Mouse (Mus musculus) MEL (cell line): ENCODE measurements at regions not wholly inside any gene's neighbourhood (a gene's known extent, or its start where the extent isn't known, plus 50 kb on each side); places are given as distances from the start of the nearest gene placed in this dataset.
"Not testable (repeated sequence)": the region's sequence is repeated elsewhere in the genome, so short reads cannot be mapped to it uniquely, and the experiment has no call there.

Experiments
- DNase-seq: peaks from one replicate; pipeline ENCODE4 v3.0.0; 2011; ENCODE audit warnings: low read depth, low spot score
- H3K27ac ChIP-seq: 2 replicates; pipeline ENCODE4 v1.5.1; 2012; ENCODE audit warnings: low read depth, mild to moderate bottlenecking, control low read depth, low read length, moderate library complexity; ENCODE audit not compliant: control insufficient read depth
- H3K27me3 ChIP-seq, 2 experiments: fragments of 150-350 bp in 1 of 2; sonication (generic) in 1 of 2; 2 replicates each; pipeline ENCODE4 v1.6.1; 2012; ENCODE audit warnings: low read length in 2 of 2, mild to moderate bottlenecking in 2 of 2, improper control_type of control experiment in 1 of 2, moderate library complexity in 1 of 2; ENCODE audit not compliant: insufficient read depth in 2 of 2, control insufficient read depth in 1 of 2
- H3K36me3 ChIP-seq, 2 experiments: 2 replicates each; pipeline ENCODE4 v1.6.1; 2012 to 2014; ENCODE audit warnings: low read length in 2 of 2, improper control_type of control experiment in 1 of 2, inconsistent platforms in 1 of 2, mild to moderate bottlenecking in 1 of 2; ENCODE audit not compliant: insufficient read depth in 2 of 2, control insufficient read depth in 1 of 2
- H3K4me1 ChIP-seq, 2 experiments: fragments of 150-350 bp in 1 of 2; sonication (generic) in 1 of 2; 2 replicates each; pipeline ENCODE4 v1.6.1; 2012; ENCODE audit warnings: low read length in 2 of 2, improper control_type of control experiment in 1 of 2, mild to moderate bottlenecking in 1 of 2; ENCODE audit not compliant: insufficient read depth in 2 of 2, control insufficient read depth in 1 of 2
- H3K4me3 ChIP-seq, 2 experiments: fragments of 150-350 bp in 1 of 2; sonication (generic) in 1 of 2; 2 replicates each; pipeline ENCODE4 v1.5.1; 2012; ENCODE audit warnings: low read depth in 2 of 2, low read length in 2 of 2, mild to moderate bottlenecking in 2 of 2, moderate library complexity in 2 of 2, control low read depth in 1 of 2, improper control_type of control experiment in 1 of 2; ENCODE audit not compliant: control insufficient read depth in 1 of 2, insufficient read depth in 1 of 2
- H3K79me2 ChIP-seq: 2 replicates; pipeline ENCODE4 v1.6.1; 2012; ENCODE audit warnings: mild to moderate bottlenecking, low read length, moderate library complexity; ENCODE audit not compliant: control insufficient read depth, poor library complexity, insufficient read depth
- H3K9ac ChIP-seq: 2 replicates; pipeline ENCODE4 v1.6.1; 2012; ENCODE audit warnings: low read depth, mild to moderate bottlenecking, control low read depth, low read length, moderate library complexity; ENCODE audit not compliant: control insufficient read depth, poor library complexity, severe bottlenecking
- H3K9me3 ChIP-seq: fragments of 150-350 bp; sonication (generic); replicated peaks from 2 replicates; pipeline ENCODE4 v1.6.1; 2012; ENCODE audit warnings: mild to moderate bottlenecking, low read length, improper control_type of control experiment, moderate library complexity; ENCODE audit not compliant: insufficient read depth
- CHD1 ChIP-seq: IDR thresholded peaks from 2 replicates; pipeline ENCODE4 v1.6.1; 2012; ENCODE audit warnings: low read depth, mild to moderate bottlenecking, inconsistent platforms, low read length, improper control_type of control experiment
- CHD2 ChIP-seq: IDR thresholded peaks from 2 replicates; pipeline ENCODE4 v1.6.1; 2011; ENCODE audit warnings: low read length, improper control_type of control experiment
- ELF1 ChIP-seq: IDR thresholded peaks from 2 replicates; pipeline ENCODE4 v1.6.1; 2014; ENCODE audit warnings: low read depth, mild to moderate bottlenecking, inconsistent platforms, low read length, improper control_type of control experiment, moderate library complexity
- EP300 ChIP-seq, 2 experiments: IDR thresholded peaks; 2 replicates each; pipeline ENCODE4 v1.6.1; 2011; ENCODE audit warnings: improper control_type of control experiment in 2 of 2, low read length in 2 of 2, low read depth in 1 of 2, mild to moderate bottlenecking in 1 of 2
- ETS1 ChIP-seq: IDR thresholded peaks from 2 replicates; pipeline ENCODE4 v1.6.1; 2012; ENCODE audit warnings: low read depth, mild to moderate bottlenecking, inconsistent platforms, low read length, improper control_type of control experiment, moderate library complexity
- GABPA ChIP-seq: IDR thresholded peaks from 2 replicates; pipeline ENCODE4 v1.6.1; 2012; ENCODE audit warnings: low read depth, mild to moderate bottlenecking, inconsistent platforms, low read length, improper control_type of control experiment, moderate library complexity
- HCFC1 ChIP-seq: IDR thresholded peaks from 2 replicates; pipeline ENCODE4 v1.6.1; 2012; ENCODE audit warnings: low read depth, mild to moderate bottlenecking, inconsistent platforms, low read length, improper control_type of control experiment, moderate library complexity
- JUND ChIP-seq: IDR thresholded peaks from 2 replicates; pipeline ENCODE4 v1.6.1; 2011; ENCODE audit warnings: low read depth, mild to moderate bottlenecking, improper control_type of control experiment, low read length
- KAT2A ChIP-seq: conservative IDR thresholded peaks from 2 replicates; pipeline ENCODE4 v1.6.1; 2012; ENCODE audit warnings: low read depth, low read length, improper control_type of control experiment, inconsistent platforms
- MEF2A ChIP-seq: IDR thresholded peaks from 2 replicates; pipeline ENCODE4 v1.6.1; 2014; ENCODE audit warnings: low read depth, mild to moderate bottlenecking, inconsistent platforms, low read length, improper control_type of control experiment; ENCODE audit not compliant: poor library complexity, insufficient replicate concordance, severe bottlenecking; ENCODE audit errors: extremely low read depth
- MYB ChIP-seq: IDR thresholded peaks from 2 replicates; pipeline ENCODE4 v1.6.1; 2011; ENCODE audit warnings: mild to moderate bottlenecking, low read depth, low read length, improper control_type of control experiment
- MYC ChIP-seq: IDR thresholded peaks from 2 replicates; pipeline ENCODE4 v1.6.1; 2011; ENCODE audit warnings: low read depth, mild to moderate bottlenecking, low read length, improper control_type of control experiment, moderate library complexity
- NELFE ChIP-seq: IDR thresholded peaks from 2 replicates; pipeline ENCODE4 v1.6.1; 2011; ENCODE audit warnings: low read depth, low read length, improper control_type of control experiment
- POLR2A ChIP-seq, 2 experiments: IDR thresholded peaks; 2 replicates each; pipeline ENCODE4 v1.6.1; 2011 to 2012; ENCODE audit warnings: low read length in 2 of 2, mild to moderate bottlenecking in 2 of 2, control low read depth in 1 of 2, improper control_type of control experiment in 1 of 2, low read depth in 1 of 2, moderate library complexity in 1 of 2; ENCODE audit not compliant: control insufficient read depth in 1 of 2, insufficient read depth in 1 of 2, poor library complexity in 1 of 2
- RAD21 ChIP-seq: IDR thresholded peaks from 2 replicates; pipeline ENCODE4 v1.6.1; 2011; ENCODE audit warnings: mild to moderate bottlenecking, low read depth, low read length, improper control_type of control experiment
- RCOR1 ChIP-seq: IDR thresholded peaks from 2 replicates; pipeline ENCODE4 v1.6.1; 2012; ENCODE audit warnings: low read depth, mild to moderate bottlenecking, inconsistent platforms, low read length, improper control_type of control experiment
- SIN3A ChIP-seq: IDR thresholded peaks from 2 replicates; pipeline ENCODE4 v1.6.1; 2012; ENCODE audit warnings: low read length, improper control_type of control experiment, inconsistent platforms
- SMC3 ChIP-seq: IDR thresholded peaks from 2 replicates; pipeline ENCODE4 v1.6.1; 2011; ENCODE audit warnings: low read depth, low read length, improper control_type of control experiment
- TAL1 ChIP-seq: IDR thresholded peaks from 2 replicates; pipeline ENCODE4 v1.6.1; 2012; ENCODE audit warnings: mild to moderate bottlenecking, inconsistent platforms, low read length, moderate library complexity, mixed read lengths
- TBP ChIP-seq: IDR thresholded peaks from 2 replicates; pipeline ENCODE4 v1.8.0; 2011; ENCODE audit warnings: low read depth, low read length, improper control_type of control experiment
- UBTF ChIP-seq: IDR thresholded peaks from 2 replicates; pipeline ENCODE4 v1.6.1; 2012; ENCODE audit warnings: low read depth, mild to moderate bottlenecking, inconsistent platforms, low read length, improper control_type of control experiment, moderate library complexity, borderline replicate concordance; ENCODE audit not compliant: insufficient read depth
- USF1 ChIP-seq: IDR thresholded peaks from 2 replicates; pipeline ENCODE4 v1.6.1; 2014; ENCODE audit warnings: low read depth, mild to moderate bottlenecking, inconsistent platforms, low read length, improper control_type of control experiment, moderate library complexity
- USF2 ChIP-seq, 2 experiments: IDR thresholded peaks; 2 replicates each; pipeline ENCODE4 v1.6.1; 2011 to 2012; ENCODE audit warnings: improper control_type of control experiment in 2 of 2, low read length in 2 of 2, borderline replicate concordance in 1 of 2, inconsistent platforms in 1 of 2, low read depth in 1 of 2, mild to moderate bottlenecking in 1 of 2; ENCODE audit not compliant: insufficient read depth in 1 of 2
- ZC3H11A ChIP-seq: IDR thresholded peaks from 2 replicates; pipeline ENCODE4 v1.6.1; 2012; ENCODE audit warnings: low read depth, mild to moderate bottlenecking, inconsistent platforms, low read length, improper control_type of control experiment
- ZMIZ1 ChIP-seq: IDR thresholded peaks from 2 replicates; pipeline ENCODE4 v1.6.1; 2012; ENCODE audit warnings: low read depth, mild to moderate bottlenecking, inconsistent platforms, low read length, improper control_type of control experiment, moderate library complexity
- ZNF384 ChIP-seq: IDR thresholded peaks from 2 replicates; pipeline ENCODE4 v1.6.1; 2012; ENCODE audit warnings: low read depth, mild to moderate bottlenecking, inconsistent platforms, low read length, improper control_type of control experiment

DNA sequence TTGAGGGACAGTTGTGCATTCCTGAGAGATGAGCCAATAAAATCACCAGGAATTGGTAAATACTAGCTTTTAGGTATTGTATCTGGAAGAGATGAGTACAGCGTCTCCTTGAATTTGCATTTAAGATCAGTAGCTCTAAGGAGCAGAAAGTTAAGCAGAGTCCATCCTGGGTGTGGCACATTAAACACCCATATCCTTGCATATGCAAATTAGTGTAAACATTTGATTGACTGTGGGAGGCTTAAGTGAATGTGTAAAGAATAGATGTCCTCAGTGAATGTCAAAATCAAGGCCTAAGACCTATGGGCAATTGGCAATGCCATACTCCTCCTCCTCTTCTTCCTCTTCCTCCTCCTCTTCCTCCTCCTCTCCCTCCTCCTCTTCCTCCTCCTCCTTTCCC is 229.4 kb downstream of the Cd47 start:
- Histone ChIP-seq H3K4me1 (peaks cover 0 to 29% of the 10 kb centered on the region in 2 experiments; a peak in 3 of 4 replicates), H3K4me3 (no peak overlapping the region), H3K36me3 (peaks cover 0 to 25% of the 10 kb centered on the region in 2 experiments; a peak in 2 of 4 replicates), H3K27ac (no peak overlapping the region), H3K79me2 (no peaks in the 10 kb centered on the region), H3K9me3 (no peaks in the 10 kb centered on the region), H3K27me3 (no peaks in the 10 kb centered on the region), H3K9ac (no peak overlapping the region)
- DNase-seq = no peak
- TF ChIP-seq EP300 (IDR thresholded peaks at IDR 0.05; ENCODE audit: low read depth in 1 of 2, low read length in 2 of 2) (no peak), HCFC1 (no peak), ELF1 (no peak), TBP (no peak), KAT2A (no peak), MYB (no peak), TAL1 (no peak), USF1 (no peak), SIN3A (no peak)

DNA sequence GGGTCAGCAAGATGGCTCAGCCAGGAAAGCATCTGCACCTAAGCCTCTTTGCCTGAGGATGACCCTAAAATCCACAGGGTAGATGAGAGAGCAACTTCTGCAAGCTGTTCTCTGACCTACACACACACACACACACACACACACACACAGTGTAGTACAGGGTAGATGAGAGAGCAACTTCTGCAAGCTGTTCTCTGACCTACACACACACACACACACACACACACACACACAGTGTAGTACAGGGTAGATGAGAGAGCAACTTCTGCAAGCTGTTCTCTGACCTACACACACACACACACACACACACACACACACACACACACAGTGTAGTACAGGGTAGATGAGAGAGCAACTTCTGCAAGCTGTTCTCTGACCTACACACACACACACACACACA is 230.0 kb downstream of the Cd47 start:
- not testable (repeated sequence) for DNase-seq, H3K4me3 ChIP-seq, H3K27me3 ChIP-seq, H3K9me3 ChIP-seq, H3K79me2 ChIP-seq, H3K9ac ChIP-seq
- Histone ChIP-seq H3K27ac (peak overlapping the region; percentile 70), H3K36me3 (peaks cover 0 to 30% of the 10 kb centered on the region in 2 experiments; a peak in 2 of 4 replicates), H3K4me1 (peaks cover 0 to 34% of the 10 kb centered on the region in 2 experiments; a peak in 3 of 4 replicates)

GRCm38 (mm10) chr16:50030905-50031369 is 230.6 kb downstream of the Cd47 start:
- peaks cover 0 to 35% of the 10 kb centered on the region in 2 experiments; a peak in 2 of 4 replicates for H3K36me3 ChIP-seq
- peak; percentile 78 for DNase-seq
- H3K79me2 ChIP-seq = no peaks in the 10 kb centered on the region
- no peak overlapping the region for H3K9ac ChIP-seq
- no peaks in the 10 kb centered on the region for H3K9me3 ChIP-seq
- H3K27me3 ChIP-seq = no peaks in the 10 kb centered on the region
- no peak overlapping the region for H3K4me3 ChIP-seq
- H3K27ac ChIP-seq = peak overlapping the region; percentile 70
- H3K4me1 ChIP-seq = peaks cover 0 to 34% of the 10 kb centered on the region in 2 experiments; a peak in 3 of 4 replicates
- peak; percentile 45; the same call in 1 of the 2 replicates for TF ChIP-seq ETS1
- no peak for TF ChIP-seq CHD2
- TF ChIP-seq POLR2A (IDR thresholded peaks at IDR 0.05; ENCODE audit: control insufficient read depth in 1 of 2, insufficient read depth in 1 of 2, low read depth in 1 of 2, low read length in 2 of 2, poor library complexity in 1 of 2) = no peak
- peak; percentile 83 for TF ChIP-seq TBP
- TF ChIP-seq MEF2A = no peak
- TF ChIP-seq CHD1 = no peak
- TF ChIP-seq UBTF = no peak
- TF ChIP-seq USF1 = no peak
- no peak for TF ChIP-seq RCOR1
- no peak for TF ChIP-seq USF2 (IDR thresholded peaks at IDR 0.05; ENCODE audit: borderline replicate concordance in 1 of 2, insufficient read depth in 1 of 2, low read depth in 1 of 2, low read length in 2 of 2)
- no peak for TF ChIP-seq GABPA
- TF ChIP-seq JUND = no peak
- no peak for TF ChIP-seq NELFE
- no peak for TF ChIP-seq ZC3H11A
- TF ChIP-seq MYC = no peak
- TF ChIP-seq SMC3 = no peak
- TF ChIP-seq RAD21 = no peak
- no peak for TF ChIP-seq ZMIZ1
- no peak for TF ChIP-seq SIN3A
- no peak for TF ChIP-seq ZNF384
- TF ChIP-seq ELF1 = no peak
